Comparison of ENCODE assay signal across 21 mouse cellular contexts in the genomic region with DNA sequence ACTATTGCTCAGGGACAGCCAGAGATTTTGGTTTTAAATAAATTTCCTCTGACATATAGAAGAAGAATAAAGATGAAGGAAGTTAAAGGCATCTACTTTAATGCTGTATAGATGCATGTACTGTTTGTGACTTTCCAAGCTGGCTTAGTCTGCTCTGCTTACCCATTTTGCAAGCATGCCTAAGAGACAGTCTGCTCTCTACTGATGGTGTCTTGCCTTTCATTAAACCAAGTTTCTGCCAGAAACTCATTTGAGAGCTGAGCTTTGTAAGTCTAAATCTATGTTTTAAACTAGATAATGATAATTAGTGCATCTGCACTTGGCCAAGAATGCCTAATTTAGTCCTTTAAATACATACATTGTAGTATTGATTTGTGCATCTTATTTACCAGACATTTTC.
"Had no signal": no experiment of that assay in that cellular context is flagged by ENCODE, and none has a peak within 500 bp of the region (broad histone marks: within the 10 kb centered on the region; RNA-seq: fewer than 3 reads in every experiment).

No protein-coding gene starts in this region.

- H3K27ac ChIP-seq: kidney, postnatal 0 days; layer of hippocampus, adult 2 months; limb, embryonic 10.5 days; limb, embryonic 13.5 days; liver, embryonic 14.5 days; macrophage; midbrain, embryonic 12.5 days; midbrain, embryonic 15.5 days; neural tube, embryonic 12.5 days; neural tube, embryonic 15.5 days; stomach, embryonic 15.5 days had no signal

- DNase-seq: kidney, postnatal 25 days; layer of hippocampus, adult 9-11 months; liver; liver, postnatal 0 days; right cerebral cortex, adult 18-20 months; right cerebral cortex, postnatal 14 days; right cerebral cortex, postnatal 4 days; thymus, postnatal 36 days had no signal

- H3K9me3 ChIP-seq: limb, embryonic 10.5 days; limb, embryonic 13.5 days; midbrain, embryonic 12.5 days; midbrain, embryonic 15.5 days; neural tube, embryonic 12.5 days; neural tube, embryonic 15.5 days; stomach, embryonic 15.5 days had no signal

- H3K9ac ChIP-seq: limb, embryonic 13.5 days; liver, embryonic 14.5 days; liver, postnatal 0 days; lung, embryonic 14.5 days; midbrain, embryonic 12.5 days; midbrain, embryonic 15.5 days; neural tube, embryonic 12.5 days; neural tube, embryonic 15.5 days; stomach, embryonic 15.5 days had no signal

- H3K4me3 ChIP-seq: layer of hippocampus, adult 2 months; limb, embryonic 10.5 days; limb, embryonic 13.5 days; midbrain, embryonic 12.5 days; midbrain, embryonic 15.5 days; neural tube, embryonic 12.5 days; neural tube, embryonic 15.5 days; stomach, embryonic 15.5 days had no signal

- H3K36me3 ChIP-seq: limb, embryonic 10.5 days; limb, embryonic 13.5 days; midbrain, embryonic 12.5 days; midbrain, embryonic 15.5 days; neural tube, embryonic 12.5 days; neural tube, embryonic 15.5 days; stomach, embryonic 15.5 days had no signal

- H3K4me1 ChIP-seq: limb, embryonic 10.5 days; limb, embryonic 13.5 days; midbrain, embryonic 12.5 days; midbrain, embryonic 15.5 days; neural tube, embryonic 12.5 days; neural tube, embryonic 15.5 days; stomach, embryonic 15.5 days had no signal

- ATAC-seq: liver, postnatal 0 days; lung, postnatal 0 days; midbrain, embryonic 15.5 days had no signal

- H3K27me3 ChIP-seq: limb, embryonic 13.5 days; midbrain, embryonic 12.5 days; midbrain, embryonic 15.5 days; neural tube, embryonic 12.5 days; neural tube, embryonic 15.5 days; stomach, embryonic 15.5 days had no signal

- H3K4me2 ChIP-seq: limb, embryonic 13.5 days; lung, embryonic 14.5 days; midbrain, embryonic 12.5 days; midbrain, embryonic 15.5 days; neural tube, embryonic 12.5 days; neural tube, embryonic 15.5 days; stomach, embryonic 15.5 days had no signal
